ENCODE assay signal across 8 mouse cellular contexts in genomic region chr4:150212553-150212971, GRCm38 (mm10). TPM values are rescaled to one million over a fixed set of nuclear protein-coding genes. Genes with fewer than 3 reads are reported as not detected.
A peak's percentile ranks its signal among the peaks of the same experiment; 100 is the strongest.
DNase-seq lines count a peak whose midpoint lies in the region; ATAC-seq and TF ChIP-seq lines count a peak whose summit lies in the region.

No protein-coding gene starts in this region.

- H3K36me3 ChIP-seq in forebrain, postnatal 0 days (ENCODE audit: insufficient read depth) = no peaks in the 10 kb centered on the region
- no peaks in the 10 kb centered on the region for H3K36me3 ChIP-seq in intestine, embryonic 14.5 days (ENCODE audit: control insufficient read depth, insufficient read depth, low read length)
- H3K36me3 ChIP-seq in liver, embryonic 16.5 days (ENCODE audit: control insufficient read depth, insufficient read depth) = no peaks in the 10 kb centered on the region

- ATAC-seq in forebrain, postnatal 0 days = peak; percentile 81
- ATAC-seq in intestine, embryonic 14.5 days (replicated peaks; ENCODE audit: low FRiP score, low TSS enrichment, low read depth) = peak; percentile 78
- ATAC-seq in liver, embryonic 16.5 days (ENCODE audit: low read depth) = peak; percentile 82

- H3K4me2 ChIP-seq in forebrain, postnatal 0 days (ENCODE audit: low read depth) = peak overlapping the region; percentile 4
- H3K4me2 ChIP-seq in intestine, embryonic 14.5 days (ENCODE audit: low read length) = peak overlapping the region; percentile 57
- H3K4me2 ChIP-seq in liver, embryonic 16.5 days (ENCODE audit: low read depth, low read length) = peak overlapping the region; percentile 65

- no peaks in the 10 kb centered on the region for H3K9me3 ChIP-seq in forebrain, postnatal 0 days (ENCODE audit: low read length)
- H3K9me3 ChIP-seq in intestine, embryonic 14.5 days (ENCODE audit: control insufficient read depth, low read length) = no peaks in the 10 kb centered on the region
- H3K9me3 ChIP-seq in liver, embryonic 16.5 days (replicated peaks; ENCODE audit: control insufficient read depth, low read length) = no peaks in the 10 kb centered on the region

- 2% methylated on average over 15 of the region's 15 CpGs for WGBS in forebrain, postnatal 0 days
- 2% methylated on average over 15 of the region's 15 CpGs for WGBS in intestine, embryonic 14.5 days
- 0% methylated on average over 15 of the region's 15 CpGs for WGBS in liver, embryonic 16.5 days (ENCODE audit: insufficient replicate concordance)

- no peak overlapping the region for H3K4me3 ChIP-seq in forebrain, postnatal 0 days (ENCODE audit: low read depth, low read length)
- H3K4me3 ChIP-seq in intestine, embryonic 14.5 days (ENCODE audit: low read depth, low read length) = peak overlapping the region; percentile 30
- peak overlapping the region; percentile 44 for H3K4me3 ChIP-seq in liver, embryonic 16.5 days (ENCODE audit: low read depth, low read length)

- no peaks in the 10 kb centered on the region for H3K4me1 ChIP-seq in forebrain, postnatal 0 days (ENCODE audit: insufficient read depth)
- H3K4me1 ChIP-seq in intestine, embryonic 14.5 days (replicated peaks; ENCODE audit: control insufficient read depth, insufficient read depth, low read length) = 0 out of 2 replicates have a peak, but pooled peaks cover 6% of the 10 kb centered on the region
- peaks cover 8% of the 10 kb centered on the region; the same call in 1 of the 2 replicates for H3K4me1 ChIP-seq in liver, embryonic 16.5 days (ENCODE audit: control insufficient read depth, low read depth, low read length)

- no peaks in the 10 kb centered on the region for H3K27me3 ChIP-seq in forebrain, postnatal 0 days (ENCODE audit: insufficient read depth, low read length)
- H3K27me3 ChIP-seq in intestine, embryonic 14.5 days (replicated peaks; ENCODE audit: control insufficient read depth, insufficient read depth, low read length) = no peaks in the 10 kb centered on the region
- no peaks in the 10 kb centered on the region for H3K27me3 ChIP-seq in liver, embryonic 16.5 days (ENCODE audit: control insufficient read depth, insufficient read depth, low read depth, low read length)

- no peak for TF ChIP-seq CTCF in forebrain, postnatal 0 days (IDR thresholded peaks at IDR 0.05; ENCODE audit: low read depth)

- peak; percentile 33 for DNase-seq in gastrocnemius, adult 18-20 months (ENCODE audit: low spot score)
- no peak for DNase-seq in gastrocnemius, postnatal 10 days
- peak; percentile 44 for DNase-seq in adrenal gland, adult 8-10 months
- peak; percentile 58 for DNase-seq in forebrain, postnatal 0 days
- peak; percentile 68 for DNase-seq in intestine, embryonic 14.5 days (ENCODE audit: low spot score)
- DNase-seq in neural tube, embryonic 10.5 days (ENCODE audit: extremely low spot score, low spot score) = peak; percentile 72
- DNase-seq in left cerebral cortex, adult 8-10 months (ENCODE audit: low spot score in 2 of 2) = no peak

- no peak overlapping the region for H3K9ac ChIP-seq in forebrain, postnatal 0 days
- peak overlapping the region; percentile 38 for H3K9ac ChIP-seq in intestine, embryonic 14.5 days (ENCODE audit: low read length)
- 0 out of 2 replicates have a peak overlapping the region, but pooled peaks have one; percentile 23 for H3K9ac ChIP-seq in liver, embryonic 16.5 days (ENCODE audit: low read depth, low read length)

- no peak overlapping the region for H3K27ac ChIP-seq in forebrain, postnatal 0 days (ENCODE audit: low read depth, low read length)
- H3K27ac ChIP-seq in intestine, embryonic 14.5 days (ENCODE audit: low read depth) = no peak overlapping the region
- H3K27ac ChIP-seq in liver, embryonic 16.5 days (ENCODE audit: low read length) = peak overlapping the region; percentile 15; the same call in 1 of the 2 replicates

RNA-seq across cellular contexts. Expression of gene Car6, which starts 11.4 kb away (rescaled TPM):
- total RNA-seq in gastrocnemius, adult 18-20 months (2021) = not detected
- not detected for total RNA-seq in gastrocnemius, postnatal 10 days (2021)
- under 1 TPM in 3 of 4 experiments, not detected in 1; 0.30 to 0.70 (median 0.59) TPM for total RNA-seq in adrenal gland, adult 8-10 months (2022)
- total RNA-seq in forebrain, postnatal 0 days (2014; rRNA removed) = not detected in 2 replicates
- not detected in 2 replicates for polyA plus RNA-seq in forebrain, postnatal 0 days (2015; fragmentation: Nextera tagmentation; extraction: Ambion mirVana)
- not detected in 2 replicates for polyA plus RNA-seq in intestine, embryonic 14.5 days (2014; fragmentation: Nextera tagmentation; extraction: Ambion mirVana)
- not detected in 2 replicates for polyA plus RNA-seq in liver, embryonic 16.5 days (2015; fragmentation: Nextera tagmentation; extraction: Ambion mirVana)
- total RNA-seq in left cerebral cortex, adult 8-10 months (2022) = not detected

RNA-seq across cellular contexts. Expression of gene Eno1, which starts 24.0 kb away (rescaled TPM):
- 10 to 100 TPM; 59.3 to 62.6 TPM for total RNA-seq in gastrocnemius, adult 18-20 months (2021)
- total RNA-seq in gastrocnemius, postnatal 10 days (2021) = 100 to 1,000 TPM; 469 to 474 TPM
- total RNA-seq in adrenal gland, adult 8-10 months (2022) = 100 to 1,000 TPM; 203 to 424 (median 307) TPM
- 283 and 328 TPM in 2 replicates for total RNA-seq in forebrain, postnatal 0 days (2014; rRNA removed)
- 856 and 963 TPM in 2 replicates for polyA plus RNA-seq in forebrain, postnatal 0 days (2015; fragmentation: Nextera tagmentation; extraction: Ambion mirVana)
- 1,930 and 1,939 TPM in 2 replicates for polyA plus RNA-seq in intestine, embryonic 14.5 days (2014; fragmentation: Nextera tagmentation; extraction: Ambion mirVana)
- 616 and 624 TPM in 2 replicates for polyA plus RNA-seq in liver, embryonic 16.5 days (2015; fragmentation: Nextera tagmentation; extraction: Ambion mirVana)
- 100 to 1,000 TPM; 450 to 494 (median 470) TPM for total RNA-seq in left cerebral cortex, adult 8-10 months (2022)

Comparison
In these comparisons a context has a peak if more than half of its experiments do, and no peak if none do; other contexts are left out.
1. DNase-seq: peak in gastrocnemius, adult 18-20 months (single experiment), adrenal gland, adult 8-10 months (single experiment), forebrain, postnatal 0 days (single experiment), intestine, embryonic 14.5 days (single experiment) and neural tube, embryonic 10.5 days (single experiment); none in gastrocnemius, postnatal 10 days (single experiment) and left cerebral cortex, adult 8-10 months (0 of 2).
2. H3K4me2 ChIP-seq: peak in every context shown above with its lines; median percentile 65 in liver, embryonic 16.5 days; 57 in intestine, embryonic 14.5 days; 4 in forebrain, postnatal 0 days.
3. Peak in every context shown above with its lines, with median percentiles within 50 percentile points of each other: ATAC-seq.